Mouse (Mus musculus) CH12F3 (cell line): ENCODE results near the gene Vmn1r208.
"Not testable (repeated sequence)": the region's sequence is repeated elsewhere in the genome, so short reads cannot be mapped to it uniquely, and the experiment has no call there.

Experiments used
- in situ Hi-C: fragments of 300-500 bp; cut with MboI; formaldehyde crosslinking; loops from 2 replicates; pipeline ENCODE4 v1.14.3; 2020; ENCODE audit warnings: low sequenced_read_pairs

Vmn1r208 gene

GRCm38 (mm10) chr13:22777300-22777699, at the start of gene Vmn1r208:
TSS of gene Vmn1r208 (minus strand) at chr13:22777400.
- in situ Hi-C loops: not testable (repeated sequence)

DNA sequence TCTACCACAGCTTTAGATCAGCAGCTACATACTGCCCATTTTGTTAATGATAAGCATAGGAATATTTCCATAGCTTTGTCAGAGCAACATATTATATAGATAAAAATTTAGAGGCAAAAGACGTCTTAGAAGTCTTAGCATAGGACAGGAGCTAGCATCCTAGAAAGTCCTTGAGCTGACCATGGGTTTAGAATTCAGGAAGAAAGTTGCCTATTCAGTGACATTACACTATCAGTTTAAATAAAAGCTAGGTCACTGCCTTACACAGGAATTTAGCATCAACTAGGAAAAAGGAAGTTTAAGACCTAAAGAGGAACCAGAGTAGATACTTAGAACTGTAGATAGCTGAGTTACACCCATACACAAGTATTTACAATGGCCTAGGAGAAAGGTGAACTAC, 44.4 kb upstream of the Vmn1r208 start:
- in situ Hi-C loops: not testable (repeated sequence)

DNA sequence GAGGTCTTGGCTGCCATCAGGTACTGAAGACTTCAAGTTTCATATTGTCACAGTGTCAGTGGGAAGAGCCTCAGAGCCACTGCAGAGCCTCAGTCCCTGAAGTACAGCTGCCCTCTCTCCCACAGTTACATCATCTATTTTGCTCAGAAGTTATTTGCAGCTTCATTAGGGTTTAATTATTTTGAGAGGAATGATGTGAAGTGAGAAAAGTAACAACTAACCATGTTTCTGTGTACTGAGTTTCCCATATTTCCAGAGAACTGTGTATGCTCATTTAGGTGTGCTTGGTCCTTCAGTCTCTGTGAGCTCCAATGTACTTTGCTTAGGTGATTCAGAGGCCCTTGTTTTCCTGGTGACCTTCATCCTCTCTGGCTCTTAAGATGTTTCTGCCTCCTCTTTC, 32.4 kb upstream of the Vmn1r208 start, which contains the start of gene Vmn1r209:
Gene Vmn1r209 (minus strand): TSS at position 101 of the 400 bp plus-strand sequence.
- in situ Hi-C loops: not testable (repeated sequence)

GRCm38 (mm10) chr13:22788096-22788495, 10.9 kb upstream of the Vmn1r208 start:
- in situ Hi-C loops: not testable (repeated sequence)

DNA sequence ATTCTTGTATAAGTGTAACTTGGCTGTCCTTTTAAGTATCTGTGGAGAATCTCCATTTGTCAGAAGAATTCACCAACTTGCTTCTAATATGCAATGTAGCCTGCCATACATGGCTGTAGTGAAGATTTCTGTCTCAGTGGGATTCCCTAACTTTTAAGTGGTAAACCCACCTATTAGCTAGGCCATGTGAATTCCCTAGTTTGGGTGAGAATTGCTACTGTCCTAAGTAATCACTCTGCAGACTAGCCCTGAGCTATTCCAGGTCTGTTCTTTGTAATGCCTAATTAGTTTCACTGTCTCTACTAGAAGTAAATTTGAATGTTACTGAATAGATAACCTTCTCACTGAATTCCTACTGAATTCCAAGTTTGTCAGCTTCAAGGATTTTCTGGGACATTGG, 7.0 kb upstream of the Vmn1r208 start:
- in situ Hi-C loops: not testable (repeated sequence)

GRCm38 (mm10) chr13:22771592-22771991, 5.6 kb downstream of the Vmn1r208 start:
- in situ Hi-C loops: not testable (repeated sequence)

DNA sequence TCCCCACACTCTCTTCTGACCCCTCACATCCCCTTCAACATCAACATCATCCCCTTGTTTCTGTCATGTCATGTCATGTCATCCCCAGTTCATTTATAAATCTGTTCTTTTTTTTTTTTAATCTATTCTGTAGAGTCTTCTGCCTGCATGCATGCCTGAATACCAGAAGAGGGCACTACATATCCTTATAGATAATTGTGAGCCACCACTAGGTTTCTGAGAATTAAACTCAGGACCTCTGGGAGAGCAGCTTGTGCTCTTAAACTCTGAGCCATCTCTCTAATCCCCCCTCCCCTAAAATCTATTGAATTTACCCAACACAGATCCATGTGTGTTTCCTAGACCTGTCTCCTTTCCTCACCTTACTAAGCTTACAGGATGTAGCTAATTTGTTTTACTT, 29.7 kb downstream of the Vmn1r208 start:
- in situ Hi-C loops: no loop called here

DNA sequence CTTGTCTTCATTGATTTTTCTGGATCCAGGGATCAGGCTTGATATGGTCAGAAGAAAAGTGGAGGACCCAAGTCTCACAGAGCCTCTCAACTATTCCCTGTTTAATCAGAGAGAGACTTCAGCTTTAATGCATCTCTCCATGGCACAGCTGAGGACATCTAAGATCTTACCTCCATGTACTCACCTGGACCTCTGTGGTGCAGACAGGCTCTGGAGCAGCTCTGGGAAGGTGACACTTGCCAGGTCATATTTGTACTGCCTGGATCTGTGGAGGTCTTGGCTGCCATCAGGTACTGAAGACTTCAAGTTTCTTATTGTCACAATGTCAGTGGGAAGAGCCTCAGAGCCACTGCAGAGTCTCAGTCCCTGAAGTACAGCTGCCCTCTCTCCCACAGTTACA, 47.7 kb downstream of the Vmn1r208 start, which contains the start of gene Vmn1r207-ps:
Gene Vmn1r207-ps (minus strand): TSS at position 101 of the 400 bp plus-strand sequence.
- in situ Hi-C loops: not testable (repeated sequence)
